Mouse (Mus musculus) kidney, postnatal 36 days (tissue): Measurements from ENCODE around the gene Vmn2r98.
"Not testable (repeated sequence)": the region's sequence is repeated elsewhere in the genome, so short reads cannot be mapped to it uniquely, and the experiment has no call there.

Experiments used
- DNase-seq, 2 experiments: peaks; one replicate each; pipeline ENCODE4 v3.0.0; 2021 to 2022; ENCODE audit warnings: mixed read lengths in 2 of 2

The Vmn2r98 gene

DNA sequence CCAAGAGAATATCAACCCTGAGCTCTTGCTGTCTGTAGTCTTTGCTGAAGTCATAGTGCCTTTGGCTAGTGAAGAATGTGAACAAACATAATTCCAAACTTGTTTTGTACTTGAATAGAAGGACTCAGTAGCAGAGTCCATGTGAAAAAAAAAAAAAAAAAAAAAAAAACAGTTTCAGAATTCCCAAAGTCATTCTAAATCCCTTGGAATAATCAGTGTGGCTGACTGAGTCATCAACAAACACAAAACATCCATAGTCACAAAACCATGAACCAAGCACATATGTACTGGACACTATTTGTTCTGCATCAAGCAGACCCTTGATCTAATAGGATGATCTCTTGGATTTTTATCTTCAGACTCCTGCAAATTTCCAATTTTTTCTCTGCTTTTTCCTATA, at the start of gene Vmn2r98:
Gene Vmn2r98 (plus strand): TSS at position 301 of the 400 bp plus-strand sequence.
- not testable (repeated sequence) for DNase-seq

DNA sequence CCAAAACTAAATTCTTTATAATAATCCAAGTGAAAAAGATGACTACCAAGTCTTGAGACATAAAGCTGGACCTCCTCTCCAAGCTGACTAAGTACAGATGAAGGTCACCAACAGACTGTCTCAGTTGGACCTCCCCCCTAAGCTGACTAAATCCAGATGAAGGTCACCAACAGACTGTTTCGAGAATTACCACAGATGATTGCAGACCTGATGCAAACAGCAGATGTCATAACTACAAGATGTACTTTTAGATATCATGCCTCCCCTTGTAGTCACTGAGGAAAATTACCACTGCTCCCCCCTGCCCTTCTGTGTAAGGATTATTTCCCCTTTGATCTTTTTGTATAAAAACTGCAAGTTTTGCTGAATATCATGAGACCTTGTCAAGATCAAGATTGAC, 21.8 kb upstream of the Vmn2r98 start:
- DNase-seq = not testable (repeated sequence)

DNA sequence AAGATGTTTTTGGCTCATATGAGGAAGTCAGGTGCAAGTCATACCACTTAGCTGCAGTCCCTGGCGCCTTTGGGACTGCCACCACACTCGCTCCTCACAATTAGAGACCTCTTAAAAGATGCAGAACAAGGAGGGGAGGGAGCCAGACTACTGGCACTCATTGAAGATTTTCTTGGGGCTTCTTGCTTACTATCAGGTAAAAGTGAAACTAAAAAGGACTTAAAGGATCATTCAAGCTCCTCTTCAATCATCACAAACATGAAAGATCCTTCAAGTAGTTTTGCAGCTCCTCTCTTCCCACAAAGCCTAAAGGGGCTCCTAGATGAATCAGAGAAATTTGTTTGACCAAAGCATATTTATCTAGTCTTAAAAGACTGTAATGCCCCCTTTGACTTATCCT, 21.3 kb upstream of the Vmn2r98 start:
- DNase-seq = no peak

DNA sequence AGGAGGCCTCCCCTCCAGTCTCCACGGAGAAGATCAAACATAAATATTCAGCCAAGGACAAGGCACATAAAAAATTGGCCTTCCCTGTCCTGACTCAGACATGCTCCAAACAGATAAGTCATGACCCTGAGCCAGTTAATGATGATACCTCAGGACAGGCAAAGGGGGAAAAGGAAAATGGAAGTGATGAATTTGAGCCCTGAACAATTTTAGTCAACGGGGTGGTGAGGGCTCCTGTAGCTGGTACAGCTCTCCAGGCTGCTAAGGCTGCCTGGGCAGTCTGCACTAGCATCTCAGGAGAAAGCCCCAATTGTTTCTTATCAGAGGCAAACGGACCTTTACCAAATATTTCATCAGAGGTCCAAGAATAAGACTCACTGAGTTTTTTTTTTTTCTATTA, 20.5 kb upstream of the Vmn2r98 start:
- DNase-seq = no peak
